Comparison of ENCODE assay signal across 19 mouse cellular contexts in the genomic region with DNA sequence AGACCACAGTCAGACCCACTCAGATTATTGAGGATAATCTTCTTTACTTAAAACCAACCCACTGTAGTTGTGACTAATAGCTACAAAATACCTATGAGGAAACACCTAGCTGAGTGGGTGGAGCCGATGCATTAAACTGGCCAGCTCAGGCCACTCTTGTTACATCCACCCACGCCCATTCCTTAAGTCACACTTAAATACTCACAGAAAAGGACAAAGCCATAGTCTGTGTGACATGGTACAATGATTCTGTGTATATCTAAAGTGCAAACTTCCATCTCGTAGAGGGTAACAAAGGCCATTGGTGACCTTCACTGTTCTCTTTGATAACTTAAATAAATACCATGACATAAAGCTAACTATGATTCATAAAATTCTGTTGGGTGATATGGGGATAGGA.
"Had no signal": no experiment of that assay in that cellular context is flagged by ENCODE, and none has a peak within 500 bp of the region (broad histone marks: within the 10 kb centered on the region; RNA-seq: fewer than 3 reads in every experiment).

No protein-coding gene starts in this region.

- ATAC-seq: intestine, embryonic 16.5 days had no signal

- H3K36me3 ChIP-seq: liver, embryonic 13.5 days; neural tube, embryonic 12.5 days; neural tube, embryonic 15.5 days had no signal

- H3K4me3 ChIP-seq: layer of hippocampus, adult 2 months; liver, embryonic 13.5 days; neural tube, embryonic 12.5 days; neural tube, embryonic 15.5 days had no signal

- H3K4me2 ChIP-seq: liver, embryonic 13.5 days; midbrain, embryonic 11.5 days; neural tube, embryonic 12.5 days; neural tube, embryonic 15.5 days had no signal

- H3K4me1 ChIP-seq: liver, embryonic 13.5 days had no signal

- H3K27me3 ChIP-seq: liver, embryonic 13.5 days; neural tube, embryonic 12.5 days; neural tube, embryonic 15.5 days had no signal

- H3K27ac ChIP-seq: kidney, postnatal 0 days; layer of hippocampus, adult 2 months; liver, embryonic 13.5 days; neural tube, embryonic 12.5 days; neural tube, embryonic 15.5 days had no signal

- H3K9me3 ChIP-seq: liver, embryonic 13.5 days; neural tube, embryonic 12.5 days; neural tube, embryonic 15.5 days had no signal

- H3K9ac ChIP-seq: liver, embryonic 13.5 days; neural tube, embryonic 12.5 days; neural tube, embryonic 15.5 days had no signal

- DNase-seq: kidney, postnatal 4 days; layer of hippocampus, adult 9-11 months; liver, embryonic 13.5 days; lung, adult 2 months; lung, postnatal 14 days; lung, postnatal 4 days; midbrain, embryonic 14.5 days; right cerebral cortex, adult 18-20 months; right cerebral cortex, postnatal 14 days; right cerebral cortex, postnatal 4 days; thymus, adult 2 months; thymus, postnatal 14 days; thymus, postnatal 4 days had no signal
